Mouse (Mus musculus) myocyte (in vitro differentiated cells): ENCODE measurements around the gene Galr3.

ENCODE experiments used
- CEBPB ChIP-seq: IDR thresholded peaks from 2 replicates; pipeline ENCODE4 v1.6.1; 2011; ENCODE audit warnings: mild to moderate bottlenecking, moderate library complexity; ENCODE audit not compliant: poor library complexity, insufficient read depth, severe bottlenecking
- E2F4 ChIP-seq: IDR thresholded peaks from one replicate; pipeline ENCODE4 v1.6.1; 2011; ENCODE audit warnings: mild to moderate bottlenecking, control low read depth, moderate library complexity; ENCODE audit not compliant: insufficient read depth
- MAX ChIP-seq: IDR thresholded peaks from one replicate; pipeline ENCODE4 v1.6.1; 2011; ENCODE audit warnings: low read depth, mild to moderate bottlenecking, control low read depth
- MYOD1 ChIP-seq, 3 experiments: IDR thresholded peaks; one replicate each; pipeline ENCODE4 v1.6.1; 2011; ENCODE audit warnings: control low read depth in 2 of 3, low read depth in 2 of 3, mild to moderate bottlenecking in 2 of 3, moderate library complexity in 1 of 3; ENCODE audit not compliant: insufficient read length in 2 of 3, control insufficient read depth in 1 of 3
- POLR2A ChIP-seq: IDR thresholded peaks from one replicate; pipeline ENCODE4 v1.6.1; 2011; ENCODE audit warnings: low read depth, mild to moderate bottlenecking, control low read depth, moderate library complexity; ENCODE audit not compliant: insufficient read length
- POLR2AphosphoS2 ChIP-seq: IDR thresholded peaks from one replicate; pipeline ENCODE4 v1.6.1; 2011; ENCODE audit warnings: low read depth, control low read depth; ENCODE audit not compliant: insufficient read length
- TCF12 ChIP-seq: IDR thresholded peaks from one replicate; pipeline ENCODE4 v1.6.1; 2011; ENCODE audit warnings: mild to moderate bottlenecking, control low read depth; ENCODE audit not compliant: poor library complexity, insufficient read depth, severe bottlenecking
- USF1 ChIP-seq: IDR thresholded peaks from one replicate; pipeline ENCODE4 v1.6.1; 2011; ENCODE audit warnings: low read depth, mild to moderate bottlenecking, control low read depth, moderate library complexity

GRCm38 (mm10) chr15:79023366-79023765 lies 18.3 kb upstream of the Galr3 start:
- no peak for TF ChIP-seq CEBPB
- TF ChIP-seq POLR2A = no peak
- TF ChIP-seq USF1 = no peak
- no peak for TF ChIP-seq MAX
- no peak for TF ChIP-seq E2F4
- no peak for TF ChIP-seq TCF12
- no peak for TF ChIP-seq POLR2AphosphoS2
- TF ChIP-seq MYOD1 (IDR thresholded peaks at IDR 0.05; ENCODE audit: control insufficient read depth in 1 of 3, insufficient read length in 2 of 3, low read depth in 2 of 3) = no peak
